Mouse (Mus musculus) ES-E14 (cell line): ENCODE data around the gene Swsap1.

Source experiments
- CHD2 ChIP-seq: IDR thresholded peaks from 2 replicates; pipeline ENCODE4 v1.6.1; 2014; ENCODE audit warnings: mild to moderate bottlenecking, low read depth, low read length, inconsistent platforms
- ZNF384 ChIP-seq: IDR thresholded peaks from 2 replicates; pipeline ENCODE4 v1.6.1; 2012; ENCODE audit warnings: low read depth, low read length, inconsistent platforms

- TF ChIP-seq CHD2 (no peak), ZNF384 (no peak)
These were observed 22.4 kb downstream of the Swsap1 start for GRCm38 (mm10) chr9:21977972-21978371.
